Mouse (Mus musculus): ENCODE measurements around the gene Pax4. TPM values are rescaled to one million over a fixed set of nuclear protein-coding genes. Genes with fewer than 3 reads are reported as not detected.
A peak's percentile ranks its signal among the peaks of the same experiment; 100 is the strongest.

Gene Pax4
- total RNA-seq (2021), result not detected

DNA sequence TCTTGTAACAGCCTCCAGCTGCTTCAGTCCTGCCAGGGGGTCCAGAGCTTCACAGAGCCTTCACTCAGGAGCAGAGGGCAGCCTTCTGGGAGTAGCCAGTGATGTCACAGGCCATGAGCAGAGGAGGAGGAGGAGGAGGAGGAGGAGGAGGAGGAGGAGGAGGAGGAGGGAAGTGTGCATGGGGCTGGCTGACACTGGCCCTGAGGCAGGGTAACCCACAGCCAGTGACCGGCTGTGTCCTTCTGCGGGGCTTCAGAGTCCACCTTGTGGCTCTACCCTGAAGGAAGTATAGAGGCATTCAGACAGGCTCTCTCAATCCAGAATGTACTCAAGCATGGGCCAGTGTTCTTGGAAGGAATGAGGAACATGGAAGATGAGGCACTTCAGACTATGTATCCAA, at the start of gene Pax4:
Pax4 (minus strand) TSS at position 101 of the 400 bp plus-strand sequence.
- intact Hi-C loops (cut with DNase I), result no loop called here

GRCm38 (mm10) chr6:28497837-28498236, 48.7 kb upstream of the Pax4 start:
- DNase-seq (ENCODE audit: low spot score in 2 of 2), result no peak
- intact Hi-C loops (cut with DNase I), result no loop called here

More for the DNA sequence above, at the start of gene Pax4:
- no peak for DNase-seq (ENCODE audit: low spot score in 2 of 2)

GRCm38 (mm10) chr6:28491198-28491597, 42.0 kb upstream of the Pax4 start:
- DNase-seq (ENCODE audit: low spot score in 2 of 2), result no peak
- intact Hi-C loops (cut with DNase I), result no loop called here

GRCm38 (mm10) chr6:28490612-28491011, 41.5 kb upstream of the Pax4 start:
- intact Hi-C loops (cut with DNase I), result no loop called here
- no peak for DNase-seq (ENCODE audit: low spot score in 2 of 2)

- no peak for DNase-seq (ENCODE audit: low spot score in 2 of 2)
Observed at GRCm38 (mm10) chr6:28488204-28488851, 39.2 kb upstream of the Pax4 start.

DNA sequence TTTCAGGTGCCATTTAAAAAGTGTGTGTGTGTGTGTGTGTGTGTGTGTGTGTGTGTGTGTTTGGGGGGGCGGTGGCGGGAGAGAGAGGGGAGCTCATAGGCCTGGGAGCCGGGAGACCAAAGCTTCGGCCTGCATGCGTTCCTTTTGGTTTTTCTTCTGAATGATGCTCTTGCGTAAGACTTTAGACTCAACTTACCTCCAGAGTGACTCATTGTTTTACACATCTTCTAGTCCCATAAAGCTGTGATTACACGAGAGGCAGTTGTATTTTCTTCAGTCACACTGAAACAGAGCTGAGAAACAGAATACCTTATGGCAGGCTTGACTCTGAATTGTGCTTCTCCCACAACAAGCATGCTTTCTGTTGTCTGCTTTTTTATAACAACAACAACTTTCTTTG, 37.8 kb upstream of the Pax4 start:
- peak in 1 of 2 experiments; percentile 30 for DNase-seq (ENCODE audit: low spot score in 2 of 2)
- intact Hi-C loops (cut with DNase I), result no loop called here

More at GRCm38 (mm10) chr6:28488204-28488851, 39.2 kb upstream of the Pax4 start:
- intact Hi-C loops (cut with DNase I), result no loop called here

DNA sequence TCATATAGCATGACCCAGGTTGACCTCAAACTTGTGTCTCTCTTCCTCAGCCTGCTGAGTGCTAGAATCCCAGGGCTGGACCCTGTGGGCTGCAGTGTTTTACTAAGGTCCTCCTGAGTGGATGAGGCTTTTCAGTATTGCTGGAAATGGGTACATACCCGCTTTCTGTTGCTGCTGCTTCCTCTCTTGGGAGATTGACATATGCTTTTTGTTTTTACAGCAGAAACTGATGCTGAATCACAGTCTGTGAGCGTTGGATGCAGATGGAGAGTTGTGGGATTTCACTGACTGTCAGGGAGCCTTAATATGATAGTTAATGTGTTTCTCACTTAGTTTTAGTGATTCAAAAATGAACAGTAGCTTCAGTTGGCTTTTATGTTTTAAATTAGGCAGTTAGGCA, 37.3 kb upstream of the Pax4 start:
- intact Hi-C loops (cut with DNase I), result no loop called here
- DNase-seq (ENCODE audit: low spot score in 2 of 2), result peak in 1 of 2 experiments; percentile 32

- no peak for DNase-seq (ENCODE audit: low spot score in 2 of 2)
- intact Hi-C loops (cut with DNase I), result no loop called here
Observed at GRCm38 (mm10) chr6:28486008-28486407, 36.9 kb upstream of the Pax4 start.

- intact Hi-C loops (cut with DNase I), result loop anchor here (5.0 kb wide), 1 partner anchor 221 kb away; no protein-coding TSS in a partner anchor
- DNase-seq (ENCODE audit: low spot score in 2 of 2), result no peak
Observed at GRCm38 (mm10) chr6:28482711-28483315, 33.7 kb upstream of the Pax4 start.

GRCm38 (mm10) chr6:28480752-28481492, 31.8 kb upstream of the Pax4 start:
- DNase-seq (ENCODE audit: low spot score in 2 of 2), result peak in 1 of 2 experiments; percentile 7
- intact Hi-C loops (cut with DNase I), result loop anchor here (1.0 to 5.0 kb wide), 2 partner anchors 57 to 219 kb away; no protein-coding TSS in a partner anchor

DNA sequence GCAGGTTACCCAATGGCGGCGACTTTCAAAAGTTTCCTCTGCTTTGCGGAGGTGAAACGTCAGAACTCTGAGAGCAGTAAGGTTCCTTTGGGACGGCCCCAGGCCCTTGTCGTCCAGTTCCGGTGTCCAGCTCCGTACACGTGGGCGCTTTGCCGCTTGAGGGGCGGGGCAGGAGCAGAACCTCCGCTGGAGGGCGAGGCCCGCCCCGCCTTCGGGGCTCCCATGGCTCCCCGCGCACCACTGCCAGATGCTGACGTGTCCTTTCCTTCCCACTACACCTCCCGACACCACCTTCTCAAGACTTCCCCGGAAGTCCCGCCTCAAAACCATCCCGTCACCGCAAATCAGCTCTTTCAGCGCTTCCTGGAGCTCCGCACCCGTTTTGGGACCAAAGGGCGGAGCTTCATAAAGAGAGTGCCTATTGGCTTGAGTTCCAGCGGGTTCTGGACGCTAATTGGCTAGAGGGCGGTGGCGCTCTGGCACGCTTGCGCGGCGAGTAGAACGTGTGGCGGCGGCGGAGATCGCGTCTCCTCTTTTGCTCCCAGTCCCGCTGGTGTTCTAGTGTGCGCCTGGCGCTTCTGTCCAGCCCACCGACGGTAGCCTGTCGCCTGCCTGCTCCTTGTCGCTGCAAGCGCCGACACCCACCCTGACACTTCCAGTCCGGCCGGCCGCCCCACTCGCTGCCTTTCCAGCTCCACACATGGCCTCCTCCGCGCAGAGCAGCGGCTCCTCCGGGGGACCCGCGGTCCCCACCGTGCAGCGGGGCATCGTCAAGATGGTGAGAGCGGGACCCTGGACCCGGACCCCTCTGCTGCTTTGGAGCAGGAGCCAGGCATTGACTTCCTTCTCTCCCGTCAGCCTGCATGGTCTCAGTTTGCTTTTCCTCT, 31.0 kb upstream of the Pax4 start:
- intact Hi-C loops (cut with DNase I), result loop anchor here (1.0 to 5.0 kb wide), 2 partner anchors 56 to 218 kb away; no protein-coding TSS in a partner anchor
- DNase-seq (ENCODE audit: low spot score in 2 of 2), result peak; percentile 97 to 100

DNA sequence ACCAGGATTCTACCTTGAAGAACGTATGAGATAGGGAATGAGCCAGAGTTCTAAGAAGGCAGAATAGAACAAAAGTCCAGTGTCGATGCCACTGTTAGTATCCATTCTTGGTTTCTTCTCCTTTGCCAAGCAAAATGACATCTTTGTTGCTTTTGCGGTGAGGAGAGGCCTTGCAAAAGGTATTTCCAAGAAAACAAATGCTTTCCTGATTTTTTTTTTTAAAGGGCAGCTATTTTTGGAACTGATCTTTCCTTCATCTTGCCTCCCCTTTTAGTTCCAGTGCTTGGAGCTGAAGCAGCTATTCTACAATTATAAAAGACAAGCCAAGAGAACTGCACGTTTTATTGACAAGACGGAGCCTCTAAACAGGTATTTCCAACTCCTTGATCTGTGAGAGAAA, 25.7 kb upstream of the Pax4 start, which contains the start of gene Snd1:
Snd1 (plus strand) TSS at position 301 of the 400 bp plus-strand sequence.
- intact Hi-C loops (cut with DNase I), result no loop called here
- no peak for DNase-seq (ENCODE audit: low spot score in 2 of 2)

- intact Hi-C loops (cut with DNase I), result no loop called here
- DNase-seq (ENCODE audit: low spot score in 2 of 2), result no peak
Observed at GRCm38 (mm10) chr6:28474211-28474610, 25.1 kb upstream of the Pax4 start.

DNA sequence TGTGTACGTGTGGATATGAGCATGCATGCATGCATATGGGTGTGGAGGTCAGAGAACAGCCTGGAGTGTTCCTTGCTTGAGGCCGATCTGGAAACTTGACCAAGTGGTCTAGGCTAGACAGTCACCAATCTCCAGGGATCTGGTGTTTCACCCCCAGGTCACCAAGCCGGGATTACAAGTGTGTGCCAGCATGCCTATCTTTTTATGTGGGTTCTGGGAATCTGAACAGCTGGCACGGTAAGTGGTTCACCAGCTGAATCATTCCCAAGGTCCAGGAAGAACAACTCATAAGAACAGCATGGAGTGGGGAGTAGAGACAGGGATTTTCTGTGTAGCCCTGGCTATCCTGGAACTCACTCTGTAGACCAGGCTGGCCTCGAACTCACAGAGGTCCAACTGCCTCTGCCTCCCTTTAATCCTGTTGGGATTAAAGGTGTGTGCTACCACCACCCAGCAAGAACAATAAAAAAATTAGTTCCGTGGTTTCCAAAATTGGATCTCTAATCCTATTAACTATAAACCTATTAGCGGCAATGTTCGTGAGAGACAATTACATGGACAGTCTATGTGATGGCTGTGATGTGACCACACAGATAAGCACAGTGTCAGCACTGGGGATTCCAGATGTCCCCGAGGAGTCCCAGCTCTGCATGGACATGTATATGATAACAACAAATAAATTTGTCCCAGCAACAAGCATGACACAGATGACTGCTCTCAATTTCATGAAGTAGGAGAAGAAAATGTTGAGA, 22.3 kb upstream of the Pax4 start:
- intact Hi-C loops (cut with DNase I), result no loop called here
- DNase-seq (ENCODE audit: low spot score in 2 of 2), result no peak

DNA sequence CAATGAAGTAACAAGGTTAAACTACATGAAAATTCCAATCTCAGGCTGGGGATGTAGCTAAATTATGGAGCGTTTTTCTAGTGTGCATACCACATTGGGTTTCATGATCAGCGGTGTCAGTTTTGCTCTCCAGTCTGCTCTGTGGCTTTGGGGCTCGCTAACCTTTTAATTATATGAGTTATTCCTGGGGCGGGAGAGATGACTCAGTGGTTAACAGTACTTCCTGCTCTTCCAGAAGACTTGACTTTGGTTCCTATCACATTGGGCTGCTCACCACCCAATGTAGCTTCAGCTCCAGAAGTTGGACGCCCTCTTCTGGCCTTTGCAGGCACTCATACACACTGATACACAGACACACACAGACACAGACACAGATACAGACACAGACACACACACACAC, 21.5 kb upstream of the Pax4 start:
- DNase-seq (ENCODE audit: low spot score in 2 of 2), result no peak
- intact Hi-C loops (cut with DNase I), result no loop called here

DNA sequence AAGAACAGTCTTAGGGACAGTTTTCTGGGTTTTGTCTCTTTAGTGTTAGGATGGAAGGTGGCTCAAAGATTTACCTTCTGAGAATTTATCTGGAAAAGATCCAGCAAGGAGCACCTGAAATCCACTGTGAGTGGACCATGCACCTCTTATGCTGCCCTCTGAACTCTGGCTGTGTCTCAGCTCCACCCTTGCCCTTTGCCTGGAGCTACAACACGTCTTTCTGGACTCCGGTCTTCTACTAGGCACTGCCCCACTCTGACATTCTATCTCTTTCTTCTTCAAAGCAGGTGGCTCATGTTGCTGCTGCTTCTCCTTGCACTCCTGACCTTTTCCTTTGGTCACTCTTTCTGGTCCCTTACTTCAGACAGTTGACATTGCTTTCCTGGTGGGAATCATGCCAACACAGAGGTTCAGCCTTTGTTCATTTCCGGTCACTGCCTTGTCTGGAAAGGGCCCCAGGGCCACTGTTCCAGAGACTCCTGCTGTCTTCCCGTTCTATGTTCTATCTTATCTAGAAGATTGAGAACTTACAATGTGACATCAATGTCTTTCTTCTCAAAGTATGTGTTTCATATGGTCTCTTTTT, 21.0 kb upstream of the Pax4 start:
- intact Hi-C loops (cut with DNase I), result no loop called here
- DNase-seq (ENCODE audit: low spot score in 2 of 2), result no peak

GRCm38 (mm10) chr6:28464630-28465029, 15.5 kb upstream of the Pax4 start:
- intact Hi-C loops (cut with DNase I), result no loop called here
- no peak for DNase-seq (ENCODE audit: low spot score in 2 of 2)

DNA sequence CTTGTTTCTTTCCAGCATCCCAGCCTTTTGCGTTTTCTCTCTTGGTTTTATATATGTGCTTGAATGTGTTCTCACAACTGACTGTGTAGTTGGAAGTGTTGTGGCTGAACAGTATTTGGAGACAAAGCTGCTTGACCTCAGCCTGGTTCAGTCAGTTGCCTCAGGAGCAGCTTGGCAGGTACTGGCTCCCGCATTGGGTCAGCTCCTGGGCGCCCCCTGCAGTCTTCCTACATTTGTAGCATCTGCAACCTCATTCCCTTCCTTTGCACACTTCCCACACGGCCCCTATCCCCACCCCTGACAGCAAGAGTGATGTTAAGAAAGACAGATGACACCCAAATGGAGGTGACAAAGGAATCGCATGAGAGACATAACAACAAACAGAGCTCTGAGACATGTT, 11.4 kb upstream of the Pax4 start:
- intact Hi-C loops (cut with DNase I), result no loop called here

More for the DNA sequence above, 11.4 kb upstream of the Pax4 start:
- DNase-seq (ENCODE audit: low spot score in 2 of 2), result peak; percentile 44 to 59

Data from left cerebral cortex, postnatal 25 days (tissue).